Mouse (Mus musculus) bone marrow, adult 2 months (tissue): Measurements from ENCODE around the gene Chka.

Experiments
- CTCF ChIP-seq: fragments of 200-500 bp; IDR thresholded peaks from 2 replicates; pipeline ENCODE4 v1.5.1; 2011; ENCODE audit warnings: low read length, control low read depth; ENCODE audit not compliant: control insufficient read depth, insufficient read depth
- POLR2A ChIP-seq: fragments of 200-500 bp; IDR thresholded peaks from 2 replicates; pipeline ENCODE4 v1.6.1; 2011; ENCODE audit warnings: low read depth, mild to moderate bottlenecking, control low read depth, low read length, borderline replicate concordance; ENCODE audit not compliant: control insufficient read depth

- no peak for TF ChIP-seq CTCF
- no peak for TF ChIP-seq POLR2A
These were observed 19.9 kb upstream of the Chka start for GRCm38 (mm10) chr19:3831716-3832115.
